Mouse (Mus musculus) bone marrow, adult 2 months (tissue): ENCODE data around the gene Tmem107. TPM values are rescaled to one million over a fixed set of nuclear protein-coding genes. Genes with fewer than 3 reads are reported as not detected.

ENCODE experiments used
- H3K27ac ChIP-seq: fragments of 200-500 bp; 2 replicates; pipeline ENCODE4 v1.5.1; 2012; ENCODE audit warnings: low read depth, mild to moderate bottlenecking, control low read depth, inconsistent platforms, low read length; ENCODE audit not compliant: control insufficient read depth, poor library complexity, insufficient read depth
- H3K4me1 ChIP-seq: fragments of 200-500 bp; 2 replicates; pipeline ENCODE4 v1.6.1; 2011; ENCODE audit warnings: low read length; ENCODE audit not compliant: control insufficient read depth, insufficient read depth
- H3K4me3 ChIP-seq: fragments of 200-500 bp; replicated peaks from 2 replicates; pipeline ENCODE3; 2011; ENCODE audit warnings: mild to moderate bottlenecking, low read depth, low read length, control low read depth; ENCODE audit not compliant: control insufficient read depth
- CTCF ChIP-seq: fragments of 200-500 bp; IDR thresholded peaks from 2 replicates; pipeline ENCODE4 v1.5.1; 2011; ENCODE audit warnings: low read length, control low read depth; ENCODE audit not compliant: control insufficient read depth, insufficient read depth
- POLR2A ChIP-seq: fragments of 200-500 bp; IDR thresholded peaks from 2 replicates; pipeline ENCODE4 v1.6.1; 2011; ENCODE audit warnings: low read depth, mild to moderate bottlenecking, control low read depth, low read length, borderline replicate concordance; ENCODE audit not compliant: control insufficient read depth
- WGBS: fragments of 180-500 bp; shearing (Covaris S2); methylation state at CpG from one replicate; pipeline ENCODE4 v1.1.7; 2018; 5-methylcytosine and 5-hydroxymethylcytosine counted together
- polyA plus RNA-seq: library from polyadenylated mRNA; stranded (reverse); fragments of >200 nt; gene quantifications from 2 replicates; pipeline ENCODE4 v1.2.4, GENCODE M21; 2011; ENCODE audit warnings: low replicate concordance; ENCODE audit not compliant: missing spikeins, insufficient read depth, insufficient read length

Tmem107 gene
- polyA plus RNA-seq, 1 experiment: 31.0 TPM

DNA sequence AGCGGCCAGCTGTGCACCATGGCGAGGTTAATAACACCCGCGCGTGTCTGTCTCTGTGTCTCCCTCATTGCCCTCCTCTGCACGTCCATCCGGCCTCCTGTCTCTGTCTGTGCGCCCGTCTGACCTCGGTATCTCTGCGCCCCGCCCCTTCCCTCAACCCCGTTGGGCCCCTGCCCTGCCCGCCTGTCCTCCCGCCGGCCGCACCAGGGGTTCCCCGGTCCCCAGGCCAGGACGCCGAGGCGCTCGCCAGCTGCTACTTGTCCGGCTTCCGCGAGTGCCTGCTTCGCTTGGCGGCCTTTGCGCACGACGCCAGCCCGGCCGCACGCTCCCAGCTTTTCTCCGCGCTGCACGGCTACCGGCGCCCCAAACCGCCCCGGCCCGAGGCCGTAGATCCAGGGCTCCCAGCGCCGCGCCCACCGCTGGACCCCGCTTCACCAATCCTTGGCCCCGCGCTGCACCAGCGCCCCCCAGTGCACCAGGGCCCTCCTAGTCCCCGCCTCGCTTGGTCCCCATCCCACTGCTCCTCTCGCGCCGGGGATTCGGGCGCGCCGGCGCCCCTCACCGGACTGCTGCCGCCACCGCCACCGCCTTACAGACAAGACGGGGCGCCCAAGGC, 51.8 kb downstream of the Tmem107 start, which contains the start of gene 9130213A22Rik:
Gene 9130213A22Rik, minus strand, starts transcription at position 254 of the 616 bp plus-strand sequence.
- H3K27ac ChIP-seq: peak within 1 kb of the TSS; percentile 58; the same call in 1 of the 2 replicates
- TF ChIP-seq POLR2A: peak; percentile 42; the same call in 1 of the 2 replicates
- TF ChIP-seq CTCF: peak; percentile 57; the same call in 1 of the 2 replicates
- H3K4me1 ChIP-seq: peaks cover 1% of the 10 kb centered on the region; the same call in 1 of the 2 replicates
- H3K4me3 ChIP-seq: peak within 1 kb of the TSS; percentile 60
- WGBS: under 1% methylated on average over 65 of the region's 66 CpGs

Other genes starting within 250 kb of the Tmem107 start
- gene Ndel1, start 198.9 kb upstream of the Tmem107 start, polyA plus RNA-seq: 21.2 and 25.6 TPM in 2 replicates
- 1.4 TPM in 1 of 2 replicates, not detected in the other for gene Rnf222, start 182.3 kb upstream of the Tmem107 start, polyA plus RNA-seq
- 2,007 and 3,389 TPM in 2 replicates for gene Rpl26, start 169.2 kb upstream of the Tmem107 start, polyA plus RNA-seq
- gene Odf4, start 143.7 kb upstream of the Tmem107 start, polyA plus RNA-seq: not detected in 2 replicates
- 1.9 and 4.5 TPM in 2 replicates for gene Arhgef15, start 113.3 kb upstream of the Tmem107 start, polyA plus RNA-seq
- gene Slc25a35, start 102.7 kb upstream of the Tmem107 start, polyA plus RNA-seq: 1.6 and 2.9 TPM in 2 replicates
- gene Rangrf, start 95.6 kb upstream of the Tmem107 start, polyA plus RNA-seq: 18.3 and 38.3 TPM in 2 replicates
- gene Pfas, start 62.3 kb upstream of the Tmem107 start, polyA plus RNA-seq: 26.1 and 34.4 TPM in 2 replicates
- gene Ctc1, start 54.9 kb upstream of the Tmem107 start, polyA plus RNA-seq: 19.0 and 38.1 TPM in 2 replicates
- gene Aurkb, start 25.2 kb upstream of the Tmem107 start, polyA plus RNA-seq: 53.2 and 100 TPM in 2 replicates
- gene Borcs6, start 11.1 kb upstream of the Tmem107 start, polyA plus RNA-seq: 16.4 and 18.4 TPM in 2 replicates
- 50.5 and 55.9 TPM in 2 replicates for gene Vamp2, start 17.7 kb downstream of the Tmem107 start, polyA plus RNA-seq
- 28.8 and 46.2 TPM in 2 replicates for gene Per1, start 24.4 kb downstream of the Tmem107 start, polyA plus RNA-seq
- 1.1 TPM in 1 of 2 replicates, not detected in the other for gene Hes7, start 49.6 kb downstream of the Tmem107 start, polyA plus RNA-seq
- not detected in 2 replicates for gene 9130213A22Rik, start 51.8 kb downstream of the Tmem107 start, polyA plus RNA-seq
- 0.82 TPM in 1 of 2 replicates, not detected in the other for gene Aloxe3, start 55.1 kb downstream of the Tmem107 start, polyA plus RNA-seq
- not detected in 2 replicates for gene Alox12b, start 86.2 kb downstream of the Tmem107 start, polyA plus RNA-seq
- gene Alox8, start 127.0 kb downstream of the Tmem107 start, polyA plus RNA-seq: not detected in 2 replicates
- not detected in 2 replicates for gene Gucy2e, start 166.2 kb downstream of the Tmem107 start, polyA plus RNA-seq